Mouse (Mus musculus): ENCODE data around the gene Nop58. TPM values are rescaled to one million over a fixed set of nuclear protein-coding genes. Genes with fewer than 3 reads are reported as not detected.
"Not testable (repeated sequence)": the region's sequence is repeated elsewhere in the genome, so short reads cannot be mapped to it uniquely, and the experiment has no call there.

Nop58 gene
- 8.2 and 11.1 TPM in 2 replicates for polyA plus RNA-seq (2012; rRNA removed)

GRCm38 (mm10) chr1:59684819-59685755, at the start of gene Nop58:
Gene Nop58, plus strand, starts transcription at chr1:59684971.
- WGBS, result under 1% methylated on average over 49 of the region's 49 CpGs
- TF ChIP-seq POLR2A (IDR thresholded peaks at IDR 0.05; ENCODE audit: low read depth, low read length), result peak; percentile 48
- no peak for TF ChIP-seq CTCF (conservative IDR thresholded peaks at IDR 0.05; ENCODE audit: insufficient read depth, insufficient read length, low read depth, low read length)

GRCm38 (mm10) chr1:59636349-59636748, 48.4 kb upstream of the Nop58 start:
- Histone ChIP-seq H3K4me3 (ENCODE audit: insufficient read depth, low read depth, low read length) (no peak overlapping the region), H3K4me1 (ENCODE audit: control insufficient read depth, insufficient read depth, low read length) (no peaks in the 10 kb centered on the region), H3K36me3 (ENCODE audit: control insufficient read depth, insufficient read depth, low read length) (no peaks in the 10 kb centered on the region), H3K27me3 (replicated peaks; ENCODE audit: control insufficient read depth, insufficient read depth, low read length) (no peaks in the 10 kb centered on the region), H3K27ac (ENCODE audit: insufficient read depth, low read depth, low read length) (no peak overlapping the region)
- no peak for DNase-seq
- 75% methylated on average over 1 of the region's 1 CpGs for WGBS
- TF ChIP-seq CTCF (conservative IDR thresholded peaks at IDR 0.05; ENCODE audit: insufficient read depth, insufficient read length, low read depth, low read length), result no peak
- TF ChIP-seq POLR2A (IDR thresholded peaks at IDR 0.05; ENCODE audit: low read depth, low read length), result no peak

More at GRCm38 (mm10) chr1:59684819-59685755, at the start of gene Nop58:
- H3K4me1 ChIP-seq (ENCODE audit: control insufficient read depth, insufficient read depth, low read length), result peaks cover 13% of the 10 kb centered on the region
- peak within 1 kb of the TSS; percentile 34 for H3K27ac ChIP-seq (ENCODE audit: insufficient read depth, low read depth, low read length)
- peak; percentile 97 for DNase-seq
- H3K27me3 ChIP-seq (replicated peaks; ENCODE audit: control insufficient read depth, insufficient read depth, low read length), result no peaks in the 10 kb centered on the region
- peak within 1 kb of the TSS; percentile 57 for H3K4me3 ChIP-seq (ENCODE audit: insufficient read depth, low read depth, low read length)
- H3K36me3 ChIP-seq (ENCODE audit: control insufficient read depth, insufficient read depth, low read length), result no peaks in the 10 kb centered on the region

- no peak for TF ChIP-seq POLR2A (IDR thresholded peaks at IDR 0.05; ENCODE audit: low read depth, low read length)
- no peak for TF ChIP-seq CTCF (conservative IDR thresholded peaks at IDR 0.05; ENCODE audit: insufficient read depth, insufficient read length, low read depth, low read length)
- WGBS, result 90% methylated on average over 3 of the region's 3 CpGs
- Histone ChIP-seq H3K36me3 (ENCODE audit: control insufficient read depth, insufficient read depth, low read length) (peaks cover 3% of the 10 kb centered on the region), H3K4me1 (ENCODE audit: control insufficient read depth, insufficient read depth, low read length) (no peaks in the 10 kb centered on the region), H3K27ac (ENCODE audit: insufficient read depth, low read depth, low read length) (no peak overlapping the region), H3K27me3 (replicated peaks; ENCODE audit: control insufficient read depth, insufficient read depth, low read length) (no peaks in the 10 kb centered on the region), H3K4me3 (ENCODE audit: insufficient read depth, low read depth, low read length) (no peak overlapping the region)
- no peak for DNase-seq
These were observed 46.4 kb upstream of the Nop58 start for GRCm38 (mm10) chr1:59638371-59638770.

- no peak for DNase-seq
- H3K27ac ChIP-seq (ENCODE audit: insufficient read depth, low read depth, low read length), result no peak overlapping the region
- H3K36me3 ChIP-seq (ENCODE audit: control insufficient read depth, insufficient read depth, low read length), result peaks cover 3% of the 10 kb centered on the region
- no peak overlapping the region for H3K4me3 ChIP-seq (ENCODE audit: insufficient read depth, low read depth, low read length)
- no peaks in the 10 kb centered on the region for H3K27me3 ChIP-seq (replicated peaks; ENCODE audit: control insufficient read depth, insufficient read depth, low read length)
- TF ChIP-seq POLR2A (IDR thresholded peaks at IDR 0.05; ENCODE audit: low read depth, low read length) (no peak), CTCF (conservative IDR thresholded peaks at IDR 0.05; ENCODE audit: insufficient read depth, insufficient read length, low read depth, low read length) (no peak)
- WGBS, result 85% methylated on average over 1 of the region's 1 CpGs
- H3K4me1 ChIP-seq (ENCODE audit: control insufficient read depth, insufficient read depth, low read length), result no peaks in the 10 kb centered on the region
These were observed 42.3 kb upstream of the Nop58 start for GRCm38 (mm10) chr1:59642488-59642887.

GRCm38 (mm10) chr1:59646502-59646901, 38.3 kb upstream of the Nop58 start:
- not testable (repeated sequence) for H3K27me3 ChIP-seq (replicated peaks; ENCODE audit: control insufficient read depth, insufficient read depth, low read length); H3K27ac ChIP-seq (ENCODE audit: insufficient read depth, low read depth, low read length); H3K36me3 ChIP-seq (ENCODE audit: control insufficient read depth, insufficient read depth, low read length); H3K4me3 ChIP-seq (ENCODE audit: insufficient read depth, low read depth, low read length); H3K4me1 ChIP-seq (ENCODE audit: control insufficient read depth, insufficient read depth, low read length); DNase-seq
- WGBS, result 96% methylated on average over 2 of the region's 2 CpGs

- no peaks in the 10 kb centered on the region for H3K4me1 ChIP-seq (ENCODE audit: control insufficient read depth, insufficient read depth, low read length)
- H3K4me3 ChIP-seq (ENCODE audit: insufficient read depth, low read depth, low read length), result no peak overlapping the region
- H3K27me3 ChIP-seq (replicated peaks; ENCODE audit: control insufficient read depth, insufficient read depth, low read length), result no peaks in the 10 kb centered on the region
- TF ChIP-seq CTCF (conservative IDR thresholded peaks at IDR 0.05; ENCODE audit: insufficient read depth, insufficient read length, low read depth, low read length), result no peak
- no peak for TF ChIP-seq POLR2A (IDR thresholded peaks at IDR 0.05; ENCODE audit: low read depth, low read length)
- H3K27ac ChIP-seq (ENCODE audit: insufficient read depth, low read depth, low read length), result no peak overlapping the region
- H3K36me3 ChIP-seq (ENCODE audit: control insufficient read depth, insufficient read depth, low read length), result peaks cover 5% of the 10 kb centered on the region
- no peak for DNase-seq
- 96% methylated on average over 3 of the region's 3 CpGs for WGBS
These were observed 33.5 kb upstream of the Nop58 start for GRCm38 (mm10) chr1:59651201-59651819.

- 93% methylated on average over 3 of the region's 3 CpGs for WGBS
- Histone ChIP-seq H3K27ac (ENCODE audit: insufficient read depth, low read depth, low read length) (no peak overlapping the region), H3K4me3 (ENCODE audit: insufficient read depth, low read depth, low read length) (no peak overlapping the region), H3K4me1 (ENCODE audit: control insufficient read depth, insufficient read depth, low read length) (no peaks in the 10 kb centered on the region), H3K27me3 (replicated peaks; ENCODE audit: control insufficient read depth, insufficient read depth, low read length) (no peaks in the 10 kb centered on the region), H3K36me3 (ENCODE audit: control insufficient read depth, insufficient read depth, low read length) (peaks cover 5% of the 10 kb centered on the region)
- TF ChIP-seq CTCF (conservative IDR thresholded peaks at IDR 0.05; ENCODE audit: insufficient read depth, insufficient read length, low read depth, low read length), result no peak
- TF ChIP-seq POLR2A (IDR thresholded peaks at IDR 0.05; ENCODE audit: low read depth, low read length), result no peak
- DNase-seq, result no peak
These were observed 31.4 kb upstream of the Nop58 start for GRCm38 (mm10) chr1:59653243-59653911.
